Mouse (Mus musculus) lung, postnatal 10 days (tissue): ENCODE data around the gene Clip3.

Source experiments
- DNase-seq: peaks from one replicate; pipeline ENCODE4 v3.0.0; 2021

The Clip3 gene

DNA sequence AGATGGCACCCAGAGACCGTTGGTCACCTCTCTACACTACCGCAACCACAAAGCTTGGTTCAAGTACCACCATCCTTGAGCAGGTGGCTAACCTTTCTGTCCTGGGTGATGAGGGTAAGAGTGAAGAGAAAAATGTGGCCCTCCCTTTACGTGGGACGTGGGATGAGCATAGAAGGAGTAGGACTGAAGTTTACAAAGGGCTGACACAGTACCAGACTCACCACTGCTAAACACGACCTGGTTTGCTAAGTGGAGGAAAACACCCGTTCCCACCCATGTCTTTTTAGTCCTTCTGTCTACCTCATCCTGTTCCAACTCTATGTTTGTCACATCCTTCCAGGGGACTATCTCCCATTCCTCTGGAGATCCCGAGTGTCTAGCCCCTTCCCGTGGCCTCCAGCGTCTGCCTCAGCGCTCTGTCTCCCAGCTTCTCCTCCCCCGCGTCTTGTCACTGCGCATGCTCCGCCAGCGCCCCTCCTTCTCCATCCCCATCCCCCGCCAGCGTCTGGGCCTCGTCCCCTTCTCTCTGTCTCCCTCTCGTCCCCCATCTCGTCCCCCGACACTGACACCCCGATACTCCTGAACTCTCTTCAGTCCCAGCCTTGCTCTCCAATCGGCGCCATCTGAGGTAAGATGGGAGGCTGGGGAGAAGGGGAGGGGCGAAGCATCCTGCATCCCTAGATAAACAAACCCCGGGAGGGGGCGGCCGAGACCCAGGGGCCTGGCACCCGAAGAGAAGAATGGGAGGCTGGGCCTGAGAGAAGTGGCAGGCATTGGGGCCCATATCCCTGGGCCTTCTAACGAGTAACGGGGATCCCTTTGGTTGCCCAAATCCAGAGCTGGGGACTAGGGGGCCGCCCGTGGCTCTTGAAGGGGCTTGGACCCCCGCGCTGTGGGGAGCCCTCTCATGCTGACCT, at the start of gene Clip3:
Gene Clip3, plus strand, starts transcription at position 514 of the 917 bp plus-strand sequence.
- DNase-seq: peak; percentile 82

DNA sequence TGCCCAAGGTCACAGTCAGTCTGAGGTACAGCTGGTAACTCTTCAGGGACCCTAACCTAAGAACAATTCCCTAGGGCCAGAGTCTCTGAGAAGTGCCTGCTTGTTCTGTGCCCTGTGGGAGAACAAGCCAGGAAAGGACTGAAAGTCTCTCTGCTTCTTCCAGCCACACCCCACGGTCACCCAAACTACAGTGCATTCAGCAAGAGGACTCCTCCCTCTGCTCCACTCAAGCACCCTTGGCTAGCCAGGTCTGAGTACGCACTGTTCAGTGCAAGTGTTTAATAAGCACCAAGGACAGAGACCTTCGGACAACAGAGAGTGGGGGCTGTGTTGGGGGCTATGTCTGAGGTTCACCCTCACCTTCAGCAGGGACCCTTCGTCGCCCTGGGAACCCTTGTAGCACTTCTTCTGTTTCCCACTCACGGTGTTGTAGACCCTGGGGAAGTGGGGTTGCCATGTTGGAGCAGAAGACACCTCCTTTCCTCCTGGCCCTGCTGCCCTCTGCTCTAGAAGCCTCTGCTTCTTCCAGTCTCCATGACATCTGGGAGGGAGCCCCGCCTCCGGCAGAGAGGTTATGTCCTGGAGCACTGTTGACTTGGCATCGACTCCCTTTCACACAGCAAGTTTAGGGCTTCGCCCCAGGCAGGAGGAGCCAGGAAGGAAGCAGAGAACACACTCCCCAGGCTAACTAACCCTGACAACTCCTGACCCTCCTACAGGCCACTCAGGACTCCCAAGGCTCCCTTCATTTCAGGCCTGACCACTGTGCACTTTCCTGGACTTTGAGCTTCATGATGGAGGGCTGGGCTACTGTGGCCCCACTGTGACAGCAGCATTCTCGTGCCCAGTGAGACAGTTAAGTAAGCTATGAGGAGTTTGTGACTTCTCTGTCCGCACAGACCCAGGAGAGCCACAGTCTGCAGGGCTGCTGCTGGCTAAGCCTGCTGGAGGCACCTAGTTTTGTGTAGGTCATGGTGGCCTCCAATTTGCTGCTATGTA, 39.3 kb upstream of the Clip3 start:
- peak; percentile 76 for DNase-seq

DNA sequence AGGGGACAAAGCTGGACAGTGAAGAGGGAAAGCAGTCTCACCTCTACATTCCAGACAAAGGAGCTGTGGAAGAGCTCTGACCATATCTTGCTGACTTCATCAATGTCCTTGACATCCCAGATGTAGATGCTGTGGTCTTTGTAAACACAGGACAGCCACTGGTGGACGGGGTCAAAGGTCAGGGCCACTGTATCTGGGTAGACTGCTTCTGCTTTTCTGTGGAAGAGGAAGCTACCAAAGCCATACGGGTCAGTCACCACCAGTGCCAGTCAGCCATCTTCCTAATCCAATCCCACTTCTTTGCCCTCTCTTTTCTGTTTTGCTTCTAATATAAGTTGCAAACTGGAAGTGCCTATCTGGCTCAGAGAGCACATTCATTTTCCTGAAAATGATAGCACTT, 26.5 kb upstream of the Clip3 start:
- DNase-seq: no peak

DNA sequence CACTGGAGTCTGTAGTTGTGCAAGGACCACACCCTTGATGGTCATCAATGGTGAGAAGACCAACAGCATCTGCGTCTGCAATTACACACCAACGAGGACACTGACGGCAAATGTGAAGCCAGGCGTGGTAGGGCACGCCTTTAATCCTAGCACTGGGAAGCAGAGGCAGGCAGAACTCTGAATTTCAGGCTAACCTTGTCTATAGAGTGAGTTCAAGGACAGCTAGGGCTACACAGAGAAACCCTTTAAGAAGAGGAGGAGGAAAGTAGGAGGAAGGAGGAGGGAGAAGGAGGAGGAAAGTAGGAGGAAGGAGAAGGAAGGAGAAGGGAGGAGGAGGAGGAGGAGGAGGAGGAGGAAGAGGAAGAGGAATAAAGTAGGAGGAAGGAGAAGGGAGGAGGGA, 26.0 kb upstream of the Clip3 start:
- no peak for DNase-seq

DNA sequence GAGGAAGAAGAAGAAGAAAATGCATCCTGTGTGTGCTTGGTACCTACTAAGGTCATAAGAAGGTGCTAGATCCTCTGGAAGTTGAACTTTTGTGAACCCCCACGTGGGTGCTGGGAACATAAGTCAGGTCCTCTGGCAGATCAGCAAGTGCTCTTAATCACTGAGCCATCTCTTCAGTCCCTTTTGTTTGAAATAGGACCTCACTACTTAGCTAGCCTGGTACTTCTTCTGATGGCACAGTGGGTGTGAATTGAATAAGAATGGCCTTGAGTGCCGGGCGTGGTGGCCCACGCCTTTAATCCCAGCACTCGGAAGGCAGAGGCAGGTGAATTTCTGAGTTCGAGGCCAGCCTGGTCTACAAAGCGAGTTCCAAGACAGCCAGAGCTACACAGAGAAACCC, 25.6 kb upstream of the Clip3 start:
- no peak for DNase-seq

DNA sequence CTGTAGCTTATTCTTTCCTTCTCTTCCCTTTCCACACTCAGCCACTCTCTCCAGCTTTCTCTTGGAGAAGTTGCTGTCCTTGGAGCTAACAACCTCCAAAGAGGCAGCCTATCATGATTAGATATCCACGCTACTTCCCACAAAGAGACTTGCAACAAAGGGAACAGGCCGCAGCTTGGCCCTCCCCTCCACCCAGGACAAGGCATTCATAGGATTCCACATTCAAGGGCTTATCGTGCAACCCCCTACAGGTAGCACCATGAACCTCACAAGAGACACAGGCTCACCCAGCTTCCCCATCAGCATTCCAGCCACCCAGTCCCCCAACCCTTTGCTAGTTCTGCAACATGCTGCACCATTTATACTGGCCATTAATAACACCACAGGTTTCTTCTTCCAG, 24.7 kb upstream of the Clip3 start:
- no peak for DNase-seq

DNA sequence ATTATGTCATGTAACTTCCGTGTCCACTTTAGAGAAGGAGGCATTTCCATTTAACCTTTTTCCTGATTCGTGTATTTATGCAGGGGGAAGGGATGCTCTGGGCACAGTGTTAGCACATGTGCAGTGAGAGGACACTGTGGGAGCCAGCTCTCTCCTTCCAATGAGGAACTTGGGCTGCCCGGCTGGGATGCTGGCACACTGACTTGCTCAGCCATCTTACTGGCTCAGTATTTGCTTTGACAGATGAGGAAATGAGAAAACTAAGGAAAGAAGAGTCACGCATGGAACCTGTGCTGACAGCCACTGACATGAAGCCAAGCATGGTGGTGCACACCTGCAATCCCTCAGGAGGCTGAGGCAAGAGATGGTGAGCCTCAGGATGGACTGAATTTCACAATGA, 21.9 kb upstream of the Clip3 start:
- no peak for DNase-seq

DNA sequence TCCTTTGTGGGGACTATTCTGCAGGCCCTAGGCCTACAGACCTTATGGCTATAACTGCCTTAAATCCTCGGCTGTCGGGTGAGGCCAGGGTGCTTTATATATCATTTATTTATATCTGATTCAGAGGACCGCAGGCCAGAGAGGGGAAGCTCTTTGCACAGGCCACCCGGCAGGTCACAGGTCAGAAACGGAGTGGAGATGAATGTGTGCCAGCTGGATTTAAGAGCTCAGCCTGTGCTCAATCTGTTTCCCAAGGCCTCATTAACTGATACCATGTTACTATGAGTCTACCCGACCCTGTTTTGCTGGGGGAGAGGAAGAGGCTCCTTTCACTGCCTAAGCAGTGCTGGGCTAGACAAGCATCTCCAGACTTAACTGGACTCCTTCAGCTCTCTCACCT, 17.1 kb upstream of the Clip3 start:
- DNase-seq: peak; percentile 54

DNA sequence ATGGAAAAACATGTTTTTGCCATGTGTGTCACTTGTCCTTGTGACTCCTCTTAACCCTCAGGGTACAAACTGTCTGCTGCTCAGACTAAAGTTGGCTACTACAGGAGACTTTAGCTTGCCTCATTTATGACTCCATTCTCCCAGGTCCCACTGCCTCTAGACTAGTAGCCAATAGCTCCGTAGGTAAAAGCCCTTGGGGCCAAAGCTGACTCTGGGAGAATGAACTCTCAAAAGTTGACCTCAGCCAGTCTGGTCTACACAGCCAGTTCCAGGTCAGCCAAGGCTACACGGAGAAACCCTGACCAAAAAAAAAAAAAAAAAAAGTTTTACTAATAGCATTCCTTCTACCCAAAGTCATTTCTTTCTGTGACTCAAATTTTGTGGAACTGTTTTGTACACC, 12.6 kb upstream of the Clip3 start:
- no peak for DNase-seq

DNA sequence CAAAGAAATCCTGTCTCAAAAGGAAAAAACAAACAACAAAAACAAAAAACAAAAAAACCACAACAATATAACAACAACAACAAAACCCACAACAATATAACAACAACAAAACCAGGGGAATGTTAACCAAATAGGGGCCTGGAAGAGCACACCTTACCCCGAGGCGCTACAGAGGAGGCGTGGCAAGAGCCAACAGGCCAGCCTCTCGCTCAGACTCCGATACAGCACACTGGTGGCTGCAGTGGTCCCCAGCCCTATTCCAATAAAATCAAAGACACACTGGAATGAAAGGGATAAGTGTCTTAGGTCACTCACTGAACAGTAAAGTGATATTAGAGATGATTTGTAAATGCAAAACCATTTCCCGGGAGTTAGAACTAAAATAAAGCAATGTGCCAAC, 12.0 kb upstream of the Clip3 start:
- no peak for DNase-seq

DNA sequence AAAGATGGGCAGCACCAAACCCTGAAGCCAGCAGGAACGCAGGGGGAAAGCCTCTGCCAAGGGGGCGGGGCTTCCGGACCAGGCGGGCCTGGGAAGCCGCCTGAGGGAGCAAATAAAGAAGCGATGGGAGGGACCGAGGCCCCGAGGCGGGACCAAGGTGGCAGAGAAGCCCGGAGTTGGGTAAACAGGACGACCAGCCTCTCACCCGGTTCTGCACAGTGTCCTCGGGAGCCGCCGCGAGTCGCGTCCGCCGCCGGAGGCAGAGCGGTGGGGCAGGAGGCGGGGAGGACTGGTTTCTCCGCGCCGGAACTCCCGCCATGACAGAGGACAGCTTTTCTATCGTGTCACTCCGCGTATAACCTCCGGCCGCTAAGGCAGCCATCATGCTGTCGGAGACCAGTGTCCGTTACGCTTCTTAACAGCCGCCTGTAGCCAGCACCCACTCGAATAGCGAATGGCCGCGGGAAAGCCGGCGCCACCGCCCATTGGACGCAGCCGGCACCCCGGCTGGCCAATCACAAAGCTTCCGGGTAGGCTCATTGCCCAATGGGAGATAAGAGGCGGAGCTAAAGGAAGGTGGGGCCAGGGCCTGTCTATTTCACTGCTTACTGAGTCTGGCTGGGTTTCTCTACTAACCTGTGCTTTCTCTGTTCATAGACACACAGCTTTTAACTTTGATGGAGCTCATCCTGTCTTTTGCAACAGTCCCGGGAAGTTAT, 11.4 kb upstream of the Clip3 start, which contains the start of the genes Thap8 and Wdr62:
Gene Thap8, plus strand, starts transcription at position 144 of the 719 bp plus-strand sequence.
Gene Wdr62, minus strand, starts transcription at position 469 of the 719 bp plus-strand sequence.
- DNase-seq: peak; percentile 96

DNA sequence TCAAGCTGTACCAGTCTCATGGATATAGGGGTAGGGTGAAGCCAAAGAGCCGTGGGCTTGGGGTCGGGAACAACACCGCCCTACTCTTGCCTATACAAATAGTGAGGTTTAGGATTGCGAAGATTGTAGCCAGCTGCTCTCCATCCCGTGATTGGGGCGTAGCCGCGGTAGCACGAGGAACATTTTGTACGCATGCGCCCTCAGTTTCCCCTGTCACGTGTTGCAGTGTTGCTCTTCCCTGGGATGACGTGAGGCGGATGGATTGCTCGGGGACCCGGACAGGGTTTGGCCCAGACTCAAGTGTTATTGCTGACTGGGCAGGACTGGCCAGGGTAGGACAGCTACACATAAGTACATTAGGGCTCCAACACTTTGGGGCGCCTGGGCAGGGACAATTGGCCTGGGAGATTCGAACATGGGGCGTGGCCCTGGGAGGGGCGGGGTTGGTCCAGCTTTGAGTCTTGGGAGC, 10.8 kb upstream of the Clip3 start:
- peak; percentile 96 for DNase-seq

DNA sequence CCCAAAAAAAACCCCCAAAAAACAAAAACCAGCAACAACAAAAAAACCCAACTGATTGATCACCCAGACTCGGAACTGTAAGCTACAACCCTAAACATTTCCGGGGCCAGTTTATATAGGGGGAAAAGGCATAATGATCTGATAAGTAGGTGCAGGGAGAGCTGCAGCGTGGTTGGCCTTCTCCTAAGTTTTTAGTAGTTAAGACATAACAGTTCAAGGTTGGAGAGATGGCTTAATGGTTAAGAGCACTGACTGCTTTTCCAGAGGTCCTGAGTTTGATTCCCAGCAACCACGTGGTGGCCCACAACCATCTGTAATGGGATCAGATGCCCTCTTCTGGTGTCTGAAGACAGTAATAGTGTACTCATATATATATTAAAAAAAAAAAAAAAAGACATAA, 10.0 kb upstream of the Clip3 start:
- no peak for DNase-seq

DNA sequence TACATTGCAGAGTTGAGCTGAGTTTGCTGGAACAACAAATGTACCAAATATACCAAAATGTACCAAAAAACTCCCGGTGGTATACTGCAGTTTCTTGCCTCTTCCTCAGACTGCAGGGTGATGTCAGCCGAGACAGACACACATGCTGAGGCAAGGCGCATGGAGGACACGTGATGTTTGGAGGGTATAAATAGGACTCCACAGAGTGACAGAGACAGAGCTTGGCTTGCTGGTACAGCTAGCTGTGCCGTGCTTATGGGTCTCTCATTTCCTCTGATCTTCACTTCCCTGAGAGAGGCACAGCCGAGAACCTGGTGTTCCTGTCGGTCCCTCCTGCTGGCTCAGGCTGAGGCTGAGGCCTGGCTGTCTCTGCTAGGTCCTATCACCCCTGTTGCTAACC, 8.8 kb upstream of the Clip3 start:
- no peak for DNase-seq

DNA sequence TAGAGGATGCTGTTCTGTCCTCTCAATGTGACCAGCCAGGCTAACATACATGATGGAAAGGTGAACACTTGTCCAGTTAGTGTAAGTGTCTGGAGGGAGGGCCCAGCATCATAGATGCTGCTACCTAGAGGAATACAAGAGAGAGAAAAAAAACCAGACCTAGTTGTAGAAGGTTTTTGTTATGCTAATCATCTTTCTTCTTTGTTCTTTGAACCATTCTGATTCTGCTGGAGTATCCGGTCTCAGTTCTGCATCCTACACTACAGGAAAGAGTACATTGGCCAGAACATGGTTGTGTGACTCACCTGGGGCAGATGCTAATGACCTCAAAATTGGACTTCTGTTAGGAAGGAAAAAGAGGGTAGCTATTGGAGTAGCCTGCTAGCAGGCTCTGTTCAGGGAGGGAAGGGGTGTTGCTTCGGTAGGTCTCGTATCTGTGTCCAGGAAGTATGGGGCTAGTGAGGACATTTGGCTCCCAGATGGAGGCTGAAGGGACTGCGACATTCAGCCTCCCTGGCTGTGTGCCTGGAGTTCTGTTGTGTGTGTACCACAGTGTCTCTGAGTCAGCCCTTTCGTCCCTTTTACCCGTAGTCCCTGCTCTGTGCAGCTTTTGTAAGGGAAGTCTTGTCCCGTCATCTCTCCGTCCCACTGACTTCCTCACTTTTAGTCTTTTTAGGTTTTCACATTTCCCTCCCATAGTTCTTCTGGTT, 4.7 kb upstream of the Clip3 start:
- DNase-seq: peak; percentile 46

DNA sequence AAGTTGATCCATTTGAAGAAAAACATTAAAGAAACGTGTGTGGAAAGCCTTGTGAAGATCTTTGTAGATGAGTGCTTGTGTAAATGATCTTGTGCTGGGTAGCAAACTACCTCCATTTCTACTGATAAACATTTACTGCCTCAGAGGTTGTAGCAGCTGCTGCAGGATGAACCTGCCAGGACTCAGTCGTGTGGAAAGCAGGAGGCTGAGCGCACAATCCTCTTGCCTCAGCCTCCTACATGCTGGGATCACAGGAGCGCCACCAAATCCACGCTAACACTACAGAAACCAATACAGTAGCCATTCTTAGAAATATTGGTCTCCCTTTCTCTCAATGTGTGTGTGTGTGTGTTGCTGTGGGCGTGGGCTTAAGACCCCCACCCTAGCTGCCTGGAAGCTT, 3.5 kb upstream of the Clip3 start:
- DNase-seq: no peak

DNA sequence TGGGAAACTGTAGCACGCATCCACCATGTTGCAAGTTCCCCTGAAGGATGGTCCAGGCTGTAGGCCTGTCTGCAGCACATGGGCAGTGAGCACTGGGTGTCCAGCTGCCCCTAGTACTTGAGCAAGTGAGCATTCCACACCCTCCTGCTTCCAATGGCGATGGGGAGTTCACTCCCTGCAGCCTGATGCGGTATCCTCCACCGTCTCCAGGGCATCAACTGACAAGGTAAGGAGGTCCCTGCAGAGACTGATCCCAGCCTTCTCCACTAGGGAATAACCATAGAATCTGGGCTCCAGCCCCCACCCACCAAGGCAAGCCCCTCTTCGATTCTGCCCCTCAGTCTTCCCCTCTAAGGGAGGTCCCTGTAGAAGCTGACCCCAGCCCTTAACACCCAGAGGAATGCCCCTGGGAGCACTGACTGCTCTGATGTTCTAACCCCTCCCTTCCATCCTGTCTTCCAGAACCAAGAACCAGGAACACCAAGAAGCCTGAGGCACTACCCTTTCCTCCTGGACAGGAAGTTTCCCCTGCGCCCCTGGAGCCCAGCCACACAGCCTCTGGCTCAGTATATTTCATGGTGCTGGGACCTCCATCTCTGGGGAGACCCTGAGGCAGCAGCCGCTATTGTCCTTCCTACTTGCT, 2.3 kb upstream of the Clip3 start:
- DNase-seq: no peak

DNA sequence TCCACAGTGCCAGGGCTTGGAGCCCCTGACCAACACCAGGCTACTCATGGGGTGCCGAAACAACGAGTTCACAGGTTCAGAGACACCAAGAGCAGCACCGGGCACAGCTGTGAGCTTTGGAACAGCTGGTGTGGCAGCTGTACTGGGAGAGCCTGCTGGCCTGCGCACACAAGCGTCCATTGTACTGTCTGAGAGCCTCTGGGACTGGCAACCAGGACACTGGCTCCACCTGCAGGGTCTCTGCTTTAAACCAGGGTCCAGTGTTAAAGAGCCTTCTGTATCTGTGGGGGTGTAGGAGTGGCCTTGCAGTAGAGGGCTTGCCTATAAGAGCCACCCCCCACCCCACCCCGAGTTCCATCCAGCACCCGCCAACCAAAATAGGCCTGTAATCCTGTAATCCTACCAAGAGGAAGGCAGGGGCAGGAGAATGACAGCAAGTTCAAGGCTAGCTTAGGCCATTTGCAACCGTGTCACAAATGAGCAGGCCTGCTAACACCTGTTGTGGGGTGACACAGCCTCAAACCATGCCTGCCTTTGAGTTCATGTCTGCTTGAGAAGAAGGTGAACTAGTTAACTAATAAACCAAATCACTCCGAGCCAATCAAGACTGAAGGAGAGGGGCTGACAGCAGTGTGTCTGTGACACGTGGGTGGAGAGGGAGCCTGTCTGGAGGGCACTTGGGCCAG, 1.7 kb upstream of the Clip3 start:
- DNase-seq: no peak

DNA sequence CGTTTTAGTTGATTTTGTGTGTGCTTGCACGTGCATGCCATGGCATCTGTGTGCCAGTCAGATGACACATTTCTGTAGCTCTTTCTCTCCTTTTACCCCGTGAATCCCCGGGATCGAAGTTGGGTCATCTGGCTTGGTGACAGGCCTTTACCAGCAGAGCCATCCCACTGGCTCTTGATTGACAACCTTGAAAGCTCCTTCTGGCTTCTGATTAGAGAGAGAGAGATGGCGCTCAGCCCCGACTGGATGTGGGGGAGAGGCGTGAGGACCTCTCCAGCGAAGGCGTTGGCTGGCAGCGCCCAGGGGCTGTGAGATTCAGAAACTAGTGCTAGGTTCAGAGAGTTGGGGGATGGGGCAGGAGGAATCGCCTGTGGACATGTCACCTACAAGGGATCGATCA, 2.3 kb downstream of the Clip3 start:
- no peak for DNase-seq

DNA sequence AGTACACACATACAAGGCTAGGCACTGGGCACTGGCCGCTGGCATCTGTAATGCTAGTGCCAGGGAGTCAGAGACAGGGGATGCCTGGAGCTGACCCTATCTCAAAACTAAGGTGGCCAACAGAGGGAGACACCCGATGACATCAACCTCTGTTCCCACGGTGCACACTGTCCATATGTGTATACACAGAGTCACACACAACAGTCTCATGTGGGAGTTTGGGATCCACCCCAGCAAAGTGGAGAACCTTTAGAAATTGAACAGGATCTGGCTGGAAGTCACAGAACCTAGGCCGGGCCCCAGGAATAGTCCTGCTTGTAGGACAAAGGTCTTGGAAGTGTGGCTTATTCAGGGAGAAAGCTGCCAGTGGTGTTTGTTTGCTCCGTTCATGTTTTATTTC, 2.8 kb downstream of the Clip3 start:
- no peak for DNase-seq

DNA sequence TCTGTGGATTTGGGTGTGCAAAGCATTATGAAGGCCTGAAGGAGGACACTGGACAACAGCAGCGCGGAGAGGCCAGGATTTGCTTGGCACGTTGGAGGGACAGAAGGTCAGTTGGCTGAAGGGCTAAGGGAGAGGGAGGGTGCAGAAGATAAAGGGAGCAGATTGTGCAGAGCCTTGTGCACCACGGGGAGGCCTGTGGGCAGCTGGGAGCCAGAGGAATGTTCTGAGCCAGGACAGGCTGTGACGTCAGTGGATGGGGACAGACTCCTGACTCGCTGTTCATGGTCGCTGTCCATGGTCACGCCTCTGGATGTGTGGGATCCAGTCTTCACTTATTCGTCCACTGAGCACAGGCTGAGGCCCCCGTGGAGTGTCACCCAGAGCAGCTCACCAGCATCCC, 3.6 kb downstream of the Clip3 start:
- peak; percentile 70 for DNase-seq
